Mouse (Mus musculus): ENCODE data around the gene Zfp663. TPM values are rescaled to one million over a fixed set of nuclear protein-coding genes. Genes with fewer than 3 reads are reported as not detected.
A peak's percentile ranks its signal among the peaks of the same experiment; 100 is the strongest.

Gene Zfp663
- total and polyA plus RNA-seq, 3 experiments: 0.18 TPM; not detected in 2

DNA sequence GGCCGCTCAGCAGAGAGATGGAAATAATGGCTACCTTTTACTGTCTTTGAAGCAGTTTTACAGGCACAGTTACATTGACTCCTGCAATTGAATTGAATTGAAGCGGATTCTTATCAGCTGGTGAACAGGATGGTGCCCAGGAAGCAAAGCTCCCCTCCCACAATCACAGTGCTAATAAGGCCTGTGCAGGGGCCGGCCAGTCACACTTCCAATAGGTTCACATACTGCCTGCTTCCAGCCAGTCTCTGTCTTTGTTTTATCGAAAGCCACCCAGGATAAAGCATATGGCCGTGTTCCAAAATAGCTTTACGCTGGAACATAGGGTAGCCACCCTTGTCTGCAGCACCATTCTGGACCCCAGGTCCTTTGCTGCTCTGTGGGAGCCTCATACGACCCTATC is 41.1 kb downstream of the Zfp663 start:
- H3K4me1 ChIP-seq (ENCODE audit: control insufficient read depth in 1 of 2, insufficient read depth in 2 of 2, low read length in 2 of 2): peaks cover 0 to 41% of the 10 kb centered on the region in 2 experiments; a peak in 3 of 4 replicates
- peaks cover 0 to 22% of the 10 kb centered on the region in 2 experiments; a peak in 2 of 4 replicates for H3K36me3 ChIP-seq (ENCODE audit: control insufficient read depth in 1 of 2, insufficient read depth in 2 of 2, low read length in 2 of 2)
- peak overlapping the region; percentile 63; the same call in 1 of the 2 replicates for H3K9ac ChIP-seq (ENCODE audit: control insufficient read depth, low read depth, low read length, poor library complexity, severe bottlenecking)
- H3K27me3 ChIP-seq (ENCODE audit: control insufficient read depth in 1 of 2, insufficient read depth in 2 of 2, low read length in 2 of 2): no peaks in the 10 kb centered on the region
- peak; percentile 59 for DNase-seq (ENCODE audit: low read depth, low spot score)
- no peak overlapping the region for H3K27ac ChIP-seq (ENCODE audit: control insufficient read depth, low read depth, low read length)
- TF ChIP-seq MAFK (IDR thresholded peaks at IDR 0.05; ENCODE audit: borderline replicate concordance, low read depth, low read length): no peak
- peak; percentile 32; the same call in 1 of the 2 replicates for TF ChIP-seq TAL1 (IDR thresholded peaks at IDR 0.05; ENCODE audit: low read length)
- 0 out of 2 replicates have a peak, but pooled peaks have one; percentile 21 for TF ChIP-seq TCF12 (IDR thresholded peaks at IDR 0.05; ENCODE audit: low read depth, low read length)
- no peak for TF ChIP-seq CHD2 (IDR thresholded peaks at IDR 0.05; ENCODE audit: low read length)
- TF ChIP-seq GATA1 (IDR thresholded peaks at IDR 0.05; ENCODE audit: low read depth, low read length): peak; percentile 49
- peaks cover 17% of the 10 kb centered on the region for H3K79me2 ChIP-seq (ENCODE audit: control insufficient read depth, insufficient read depth, low read length, poor library complexity)
- H3K9me3 ChIP-seq (replicated peaks; ENCODE audit: insufficient read depth, low read length): no peaks in the 10 kb centered on the region
- H3K4me3 ChIP-seq (ENCODE audit: control insufficient read depth in 1 of 2, insufficient read depth in 1 of 2, low read depth in 2 of 2, low read length in 2 of 2): peak overlapping the region; percentile 62 to 71; a peak in 3 of 4 replicates

DNA sequence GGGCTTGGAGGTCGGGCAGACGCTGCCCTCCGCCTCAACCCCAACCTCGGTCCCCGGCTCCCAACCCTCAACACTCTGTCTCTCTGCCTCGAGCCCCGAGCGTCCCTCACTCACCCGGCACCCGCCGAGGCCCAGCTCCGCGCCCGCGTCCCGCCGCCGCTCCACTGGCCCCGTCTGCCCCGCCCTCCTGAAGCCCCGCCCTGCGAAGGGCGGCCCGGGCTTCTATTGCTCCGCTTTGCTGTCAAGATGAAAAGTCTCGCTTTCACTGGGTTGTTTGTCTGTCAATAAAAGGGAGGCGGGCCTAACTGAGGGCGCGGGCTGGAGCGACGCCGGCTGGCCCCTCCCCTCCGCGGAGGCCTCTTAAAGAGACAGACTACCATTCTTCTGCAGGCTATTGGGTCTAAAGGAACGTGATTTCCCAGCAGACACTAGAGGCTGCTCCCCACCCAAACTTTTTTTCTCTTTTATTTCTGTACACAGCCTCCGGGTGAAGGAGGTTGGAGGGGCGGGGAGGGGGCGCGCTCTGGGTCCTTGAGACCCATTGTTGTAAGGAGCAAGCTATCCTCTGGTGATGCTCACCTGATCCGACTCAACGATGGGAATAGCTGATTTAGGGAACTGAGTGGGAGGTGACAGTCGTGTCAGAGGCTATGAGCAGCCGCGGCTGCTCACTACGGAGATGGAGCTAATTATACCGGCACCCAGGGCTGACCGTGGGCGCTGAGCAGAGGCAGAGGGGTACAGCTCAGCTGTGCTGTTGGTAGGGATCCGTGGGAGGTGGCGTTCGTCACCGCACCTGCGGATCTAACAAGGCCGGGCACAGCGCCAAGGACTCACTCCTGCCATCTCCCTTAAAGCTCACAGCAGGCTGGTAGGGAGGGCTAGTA is 42.0 kb downstream of the Zfp663 start, which contains the start of gene Elmo2:
TSS of gene Elmo2 (minus strand) at position 176 of the 887 bp plus-strand sequence.
- H3K27me3 ChIP-seq (ENCODE audit: control insufficient read depth in 1 of 2, insufficient read depth in 2 of 2, low read length in 2 of 2): no peaks in the 10 kb centered on the region
- peaks cover 2 to 46% of the 10 kb centered on the region in 2 experiments for H3K4me1 ChIP-seq (ENCODE audit: control insufficient read depth in 1 of 2, insufficient read depth in 2 of 2, low read length in 2 of 2)
- peaks cover 17% of the 10 kb centered on the region for H3K79me2 ChIP-seq (ENCODE audit: control insufficient read depth, insufficient read depth, low read length, poor library complexity)
- peaks cover 0 to 28% of the 10 kb centered on the region in 2 experiments; a peak in 2 of 4 replicates for H3K36me3 ChIP-seq (ENCODE audit: control insufficient read depth in 1 of 2, insufficient read depth in 2 of 2, low read length in 2 of 2)
- no peaks in the 10 kb centered on the region for H3K9me3 ChIP-seq (replicated peaks; ENCODE audit: insufficient read depth, low read length)
- H3K27ac ChIP-seq (ENCODE audit: control insufficient read depth, low read depth, low read length): peak within 1 kb of the TSS; percentile 13
- peak; percentile 97 for DNase-seq (ENCODE audit: low read depth, low spot score)
- peak within 1 kb of the TSS; percentile 87 for H3K9ac ChIP-seq (ENCODE audit: control insufficient read depth, low read depth, low read length, poor library complexity, severe bottlenecking)
- H3K4me3 ChIP-seq (ENCODE audit: control insufficient read depth in 1 of 2, insufficient read depth in 1 of 2, low read depth in 2 of 2, low read length in 2 of 2): peak within 1 kb of the TSS; percentile 66 to 92
- TF ChIP-seq POLR2AphosphoS2 (IDR thresholded peaks at IDR 0.05; ENCODE audit: low read length): peak; percentile 66; the same call in 1 of the 2 replicates
- no peak for TF ChIP-seq MAFK (IDR thresholded peaks at IDR 0.05; ENCODE audit: borderline replicate concordance, low read depth, low read length)
- TF ChIP-seq SIN3A (IDR thresholded peaks at IDR 0.05; ENCODE audit: low read length): peak; percentile 83
- peak; percentile 79 for TF ChIP-seq MAZ (IDR thresholded peaks at IDR 0.05; ENCODE audit: low read depth, low read length)
- no peak for TF ChIP-seq CHD1 (IDR thresholded peaks at IDR 0.05; ENCODE audit: low read depth, low read length)
- TF ChIP-seq RAD21 (IDR thresholded peaks at IDR 0.05; ENCODE audit: low read depth, low read length): no peak
- peak; percentile 82 for TF ChIP-seq HCFC1 (IDR thresholded peaks at IDR 0.05; ENCODE audit: low read depth, low read length)
- peak; percentile 61; the same call in 1 of the 2 replicates for TF ChIP-seq ZMIZ1 (IDR thresholded peaks at IDR 0.05; ENCODE audit: low read depth, low read length)
- peak; percentile 66 for TF ChIP-seq CHD2 (IDR thresholded peaks at IDR 0.05; ENCODE audit: low read length)
- TF ChIP-seq GATA1 (IDR thresholded peaks at IDR 0.05; ENCODE audit: low read depth, low read length): no peak
- no peak for TF ChIP-seq POLR2AphosphoS5 (IDR thresholded peaks at IDR 0.05; ENCODE audit: borderline replicate concordance, low read depth, low read length)
- no peak for TF ChIP-seq USF2 (IDR thresholded peaks at IDR 0.05; ENCODE audit: borderline replicate concordance in 1 of 2, insufficient read depth in 1 of 2, low read depth in 1 of 2, low read length in 2 of 2)
- TF ChIP-seq EP300 (IDR thresholded peaks at IDR 0.05; ENCODE audit: low read depth in 1 of 2, low read length in 2 of 2): no peak
- TF ChIP-seq MEF2A (IDR thresholded peaks at IDR 0.05; ENCODE audit: extremely low read depth, insufficient replicate concordance, low read depth, low read length, poor library complexity, severe bottlenecking): no peak
- TF ChIP-seq NRF1 (IDR thresholded peaks at IDR 0.05; ENCODE audit: insufficient read depth, low read depth, low read length, poor library complexity, severe bottlenecking): no peak
- TF ChIP-seq MYC (IDR thresholded peaks at IDR 0.05; ENCODE audit: low read depth, low read length): no peak
- no peak for TF ChIP-seq E2F4 (IDR thresholded peaks at IDR 0.05; ENCODE audit: borderline replicate concordance, low read depth, low read length)
- no peak for TF ChIP-seq SMC3 (IDR thresholded peaks at IDR 0.05; ENCODE audit: low read depth, low read length)
- TF ChIP-seq KAT2A (conservative IDR thresholded peaks at IDR 0.05; ENCODE audit: low read depth, low read length): no peak
- TF ChIP-seq UBTF (IDR thresholded peaks at IDR 0.05; ENCODE audit: borderline replicate concordance, insufficient read depth, low read depth, low read length): no peak
- no peak for TF ChIP-seq ETS1 (IDR thresholded peaks at IDR 0.05; ENCODE audit: low read depth, low read length)
- TF ChIP-seq ZC3H11A (IDR thresholded peaks at IDR 0.05; ENCODE audit: low read depth, low read length): no peak
- no peak for TF ChIP-seq CTCF (IDR thresholded peaks at IDR 0.05 in 2 of 3, conservative IDR thresholded peaks at IDR 0.05 in 1 of 3; ENCODE audit: control insufficient read depth in 1 of 3, insufficient read depth in 1 of 3, low read depth in 2 of 3, low read length in 3 of 3, poor library complexity in 1 of 3, severe bottlenecking in 1 of 3)
- TF ChIP-seq RCOR1 (IDR thresholded peaks at IDR 0.05; ENCODE audit: low read depth, low read length): no peak
- TF ChIP-seq JUND (IDR thresholded peaks at IDR 0.05; ENCODE audit: low read depth, low read length): no peak

All from MEL (cell line).